Mouse (Mus musculus): ENCODE measurements at regions not wholly inside any gene's neighbourhood (a gene's known extent, or its start where the extent isn't known, plus 50 kb on each side); places are given as distances from the start of the nearest gene placed in this dataset.

DNA sequence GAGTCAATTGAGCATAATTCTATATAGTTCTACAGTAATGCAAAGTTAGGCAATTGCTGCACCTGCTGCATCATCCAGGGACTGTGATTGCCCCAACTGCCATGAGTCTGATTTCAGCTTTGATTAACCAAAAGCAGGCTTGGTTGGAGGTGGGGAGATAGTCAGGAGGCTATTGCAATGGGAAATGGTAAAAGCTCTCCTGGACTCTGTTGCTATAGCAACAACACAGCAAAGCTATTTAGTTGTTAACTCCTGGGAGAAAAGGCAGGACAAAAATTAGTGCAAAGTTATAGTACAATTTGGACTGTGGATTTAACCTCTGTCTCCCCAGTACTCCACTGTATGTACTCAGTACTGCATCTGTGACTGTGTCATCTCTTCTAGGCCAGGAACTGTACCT, 51.7 kb upstream of the Rasgrf1 start:
- Histone ChIP-seq H3K27me3 (ENCODE audit: control insufficient read depth, insufficient read depth, low read length) (no peaks in the 10 kb centered on the region), H3K27ac (replicated peaks; ENCODE audit: low read depth, low read length) (no peak overlapping the region), H3K9ac (replicated peaks; ENCODE audit: low read length) (no peak overlapping the region), H3K36me3 (replicated peaks; ENCODE audit: control insufficient read depth, insufficient read depth, low read depth, low read length) (no peaks in the 10 kb centered on the region), H3K4me3 (ENCODE audit: low read depth, low read length) (no peak overlapping the region), H3K4me1 (ENCODE audit: control insufficient read depth, insufficient read depth, low read length) (no peaks in the 10 kb centered on the region), H3K9me3 (replicated peaks; ENCODE audit: control insufficient read depth, low read length) (no peaks in the 10 kb centered on the region), H3K4me2 (ENCODE audit: low read depth, low read length) (no peak overlapping the region)
- DNase-seq (ENCODE audit: low spot score): no peak
- no peak for ATAC-seq (replicated peaks; ENCODE audit: insufficient number of reproducible peaks, low FRiP score, low TSS enrichment, low read depth)

DNA sequence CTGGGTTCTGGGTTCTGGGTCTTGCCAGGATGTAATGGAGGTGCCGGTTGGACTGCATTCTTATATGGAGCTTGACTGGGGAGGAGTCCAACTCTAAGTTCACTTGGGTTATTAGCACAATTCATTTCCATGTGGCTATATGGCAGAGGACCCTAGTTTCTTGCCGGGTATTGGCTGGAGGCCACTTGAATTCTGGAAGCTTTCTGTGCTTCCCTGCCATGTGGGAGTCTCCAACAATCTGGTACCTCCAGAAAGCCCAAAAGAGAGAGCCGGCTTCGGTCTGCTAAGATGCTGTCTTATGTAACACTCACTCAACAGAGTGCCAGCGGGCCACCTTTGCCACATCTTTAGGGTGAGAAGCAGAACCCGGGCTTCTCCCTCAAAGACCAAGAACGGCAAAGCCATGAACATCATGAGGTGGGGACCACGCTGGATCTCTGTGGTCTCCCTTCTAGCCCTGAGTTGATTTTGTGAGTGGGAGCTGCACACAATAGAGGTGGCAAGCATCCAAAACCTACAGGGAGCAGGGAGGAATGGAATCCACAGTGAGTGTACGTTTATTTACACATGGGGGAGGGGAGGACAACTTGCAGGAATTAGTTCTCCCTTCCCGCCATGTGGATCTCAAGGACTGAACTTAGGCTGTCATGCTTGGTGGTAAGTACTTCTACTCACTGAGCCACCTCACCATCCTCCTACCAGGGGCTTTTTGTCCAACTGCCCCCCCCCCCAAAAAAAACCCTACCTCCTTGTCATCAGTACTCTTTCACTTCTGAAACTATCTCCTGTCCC, 59.0 kb upstream of the Rasgrf1 start:
- ATAC-seq (replicated peaks; ENCODE audit: insufficient number of reproducible peaks, low FRiP score, low TSS enrichment, low read depth) (no peak), DNase-seq (ENCODE audit: low spot score) (no peak)
- no peaks in the 10 kb centered on the region for H3K36me3 ChIP-seq (replicated peaks; ENCODE audit: control insufficient read depth, insufficient read depth, low read depth, low read length)
- H3K27ac ChIP-seq (replicated peaks; ENCODE audit: low read depth, low read length): no peak overlapping the region
- H3K27me3 ChIP-seq (ENCODE audit: control insufficient read depth, insufficient read depth, low read length): no peaks in the 10 kb centered on the region
- no peak overlapping the region for H3K4me3 ChIP-seq (ENCODE audit: low read depth, low read length)
- H3K9ac ChIP-seq (replicated peaks; ENCODE audit: low read length): no peak overlapping the region
- no peak overlapping the region for H3K4me2 ChIP-seq (ENCODE audit: low read depth, low read length)
- H3K9me3 ChIP-seq (replicated peaks; ENCODE audit: control insufficient read depth, low read length): no peaks in the 10 kb centered on the region
- no peaks in the 10 kb centered on the region for H3K4me1 ChIP-seq (ENCODE audit: control insufficient read depth, insufficient read depth, low read length)
- WGBS: 87% methylated on average over 10 of the region's 10 CpGs

DNA sequence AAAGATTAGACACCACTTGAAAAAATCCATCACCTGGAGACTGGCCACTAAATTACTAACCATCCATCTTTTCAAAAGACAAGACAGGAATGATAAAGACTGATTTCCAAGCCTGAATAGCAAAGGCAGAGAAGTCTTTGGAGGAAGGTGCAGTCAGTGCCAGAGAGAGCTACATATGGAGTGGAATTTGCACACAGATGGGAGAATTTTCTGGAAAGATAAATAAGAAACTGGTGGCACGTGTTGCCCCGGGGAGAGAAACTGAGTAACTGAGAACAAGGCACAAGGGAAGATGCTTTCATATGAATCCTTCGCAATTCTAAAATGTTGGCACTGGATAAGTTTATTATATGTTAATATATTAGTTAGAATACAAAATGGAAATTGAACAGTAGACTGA, 59.8 kb upstream of the Rasgrf1 start:
- H3K4me3 ChIP-seq (ENCODE audit: low read depth, low read length): no peak overlapping the region
- H3K9ac ChIP-seq (replicated peaks; ENCODE audit: low read length): no peak overlapping the region
- ATAC-seq (replicated peaks; ENCODE audit: insufficient number of reproducible peaks, low FRiP score, low TSS enrichment, low read depth) (no peak), DNase-seq (ENCODE audit: low spot score) (no peak)
- H3K36me3 ChIP-seq (replicated peaks; ENCODE audit: control insufficient read depth, insufficient read depth, low read depth, low read length): no peaks in the 10 kb centered on the region
- no peaks in the 10 kb centered on the region for H3K4me1 ChIP-seq (ENCODE audit: control insufficient read depth, insufficient read depth, low read length)
- no peak overlapping the region for H3K27ac ChIP-seq (replicated peaks; ENCODE audit: low read depth, low read length)
- H3K4me2 ChIP-seq (ENCODE audit: low read depth, low read length): no peak overlapping the region
- 89% methylated on average over 3 of the region's 3 CpGs for WGBS
- no peaks in the 10 kb centered on the region for H3K9me3 ChIP-seq (replicated peaks; ENCODE audit: control insufficient read depth, low read length)
- no peaks in the 10 kb centered on the region for H3K27me3 ChIP-seq (ENCODE audit: control insufficient read depth, insufficient read depth, low read length)

- Histone ChIP-seq H3K9ac (replicated peaks; ENCODE audit: low read length) (no peak overlapping the region), H3K9me3 (replicated peaks; ENCODE audit: control insufficient read depth, low read length) (no peaks in the 10 kb centered on the region), H3K27me3 (ENCODE audit: control insufficient read depth, insufficient read depth, low read length) (no peaks in the 10 kb centered on the region), H3K27ac (replicated peaks; ENCODE audit: low read depth, low read length) (no peak overlapping the region), H3K36me3 (replicated peaks; ENCODE audit: control insufficient read depth, insufficient read depth, low read depth, low read length) (no peaks in the 10 kb centered on the region), H3K4me3 (ENCODE audit: low read depth, low read length) (no peak overlapping the region), H3K4me2 (ENCODE audit: low read depth, low read length) (no peak overlapping the region), H3K4me1 (ENCODE audit: control insufficient read depth, insufficient read depth, low read length) (no peaks in the 10 kb centered on the region)
- no peak for ATAC-seq (replicated peaks; ENCODE audit: insufficient number of reproducible peaks, low FRiP score, low TSS enrichment, low read depth)
- 75% methylated on average over 3 of the region's 3 CpGs for WGBS
- no peak for DNase-seq (ENCODE audit: low spot score)
These were observed 61.1 kb upstream of the Rasgrf1 start for GRCm38 (mm10) chr9:89848571-89848970.

GRCm38 (mm10) chr9:89846973-89847372, 62.7 kb upstream of the Rasgrf1 start:
- no peaks in the 10 kb centered on the region for H3K36me3 ChIP-seq (replicated peaks; ENCODE audit: control insufficient read depth, insufficient read depth, low read depth, low read length)
- H3K27me3 ChIP-seq (ENCODE audit: control insufficient read depth, insufficient read depth, low read length): no peaks in the 10 kb centered on the region
- ATAC-seq (replicated peaks; ENCODE audit: insufficient number of reproducible peaks, low FRiP score, low TSS enrichment, low read depth) (no peak), DNase-seq (ENCODE audit: low spot score) (no peak)
- H3K9me3 ChIP-seq (replicated peaks; ENCODE audit: control insufficient read depth, low read length): no peaks in the 10 kb centered on the region
- no peak overlapping the region for H3K9ac ChIP-seq (replicated peaks; ENCODE audit: low read length)
- no peak overlapping the region for H3K4me3 ChIP-seq (ENCODE audit: low read depth, low read length)
- no peak overlapping the region for H3K4me2 ChIP-seq (ENCODE audit: low read depth, low read length)
- H3K4me1 ChIP-seq (ENCODE audit: control insufficient read depth, insufficient read depth, low read length): no peaks in the 10 kb centered on the region
- no peak overlapping the region for H3K27ac ChIP-seq (replicated peaks; ENCODE audit: low read depth, low read length)

- no peaks in the 10 kb centered on the region for H3K27me3 ChIP-seq (ENCODE audit: control insufficient read depth, insufficient read depth, low read length)
- DNase-seq (ENCODE audit: low spot score) (no peak), ATAC-seq (replicated peaks; ENCODE audit: insufficient number of reproducible peaks, low FRiP score, low TSS enrichment, low read depth) (no peak)
- H3K27ac ChIP-seq (replicated peaks; ENCODE audit: low read depth, low read length): no peak overlapping the region
- H3K4me3 ChIP-seq (ENCODE audit: low read depth, low read length): no peak overlapping the region
- 86% methylated on average over 8 of the region's 8 CpGs for WGBS
- H3K4me2 ChIP-seq (ENCODE audit: low read depth, low read length): no peak overlapping the region
- no peaks in the 10 kb centered on the region for H3K9me3 ChIP-seq (replicated peaks; ENCODE audit: control insufficient read depth, low read length)
- H3K9ac ChIP-seq (replicated peaks; ENCODE audit: low read length): no peak overlapping the region
- H3K36me3 ChIP-seq (replicated peaks; ENCODE audit: control insufficient read depth, insufficient read depth, low read depth, low read length): no peaks in the 10 kb centered on the region
- H3K4me1 ChIP-seq (ENCODE audit: control insufficient read depth, insufficient read depth, low read length): no peaks in the 10 kb centered on the region
These were observed 67.0 kb upstream of the Rasgrf1 start for GRCm38 (mm10) chr9:89842776-89843089.

- no peak for ATAC-seq (replicated peaks; ENCODE audit: insufficient number of reproducible peaks, low FRiP score, low TSS enrichment, low read depth)
These were observed 67.6 kb upstream of the Rasgrf1 start for GRCm38 (mm10) chr9:89841866-89842775.

DNA sequence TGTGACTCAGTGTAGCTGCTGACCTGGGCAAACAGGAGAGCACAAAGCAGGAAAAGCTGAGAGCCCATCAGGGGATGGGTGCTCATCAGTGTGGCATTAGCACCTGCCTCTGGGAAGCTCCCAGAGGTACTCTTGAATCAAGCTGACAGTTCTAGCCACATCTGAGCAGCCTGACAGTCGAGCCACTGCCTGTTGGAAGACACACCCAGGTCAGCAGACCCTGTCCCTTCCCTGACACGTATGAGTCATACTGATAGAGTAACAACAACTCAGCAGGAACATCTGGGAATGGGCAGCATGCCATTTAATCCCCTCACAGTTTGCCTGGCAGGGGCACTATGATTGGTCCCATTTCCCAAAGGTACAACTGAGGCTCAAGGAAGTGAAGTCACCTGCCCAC, 68.3 kb upstream of the Rasgrf1 start:
- no peak overlapping the region for H3K4me2 ChIP-seq (ENCODE audit: low read depth, low read length)
- ATAC-seq (replicated peaks; ENCODE audit: insufficient number of reproducible peaks, low FRiP score, low TSS enrichment, low read depth): no peak

More at GRCm38 (mm10) chr9:89841866-89842775, 67.6 kb upstream of the Rasgrf1 start:
- DNase-seq (ENCODE audit: low spot score): no peak
- no peaks in the 10 kb centered on the region for H3K9me3 ChIP-seq (replicated peaks; ENCODE audit: control insufficient read depth, low read length)
- H3K4me1 ChIP-seq (ENCODE audit: control insufficient read depth, insufficient read depth, low read length): no peaks in the 10 kb centered on the region
- H3K36me3 ChIP-seq (replicated peaks; ENCODE audit: control insufficient read depth, insufficient read depth, low read depth, low read length): no peaks in the 10 kb centered on the region
- no peaks in the 10 kb centered on the region for H3K27me3 ChIP-seq (ENCODE audit: control insufficient read depth, insufficient read depth, low read length)
- H3K9ac ChIP-seq (replicated peaks; ENCODE audit: low read length): no peak overlapping the region
- no peak overlapping the region for H3K4me2 ChIP-seq (ENCODE audit: low read depth, low read length)
- 67% methylated on average over 12 of the region's 12 CpGs for WGBS
- no peak overlapping the region for H3K4me3 ChIP-seq (ENCODE audit: low read depth, low read length)
- H3K27ac ChIP-seq (replicated peaks; ENCODE audit: low read depth, low read length): no peak overlapping the region

More for the DNA sequence above, 68.3 kb upstream of the Rasgrf1 start:
- no peaks in the 10 kb centered on the region for H3K9me3 ChIP-seq (replicated peaks; ENCODE audit: control insufficient read depth, low read length)
- no peak for DNase-seq (ENCODE audit: low spot score)
- no peak overlapping the region for H3K4me3 ChIP-seq (ENCODE audit: low read depth, low read length)
- WGBS: 47% methylated on average over 2 of the region's 2 CpGs
- H3K9ac ChIP-seq (replicated peaks; ENCODE audit: low read length): no peak overlapping the region
- no peaks in the 10 kb centered on the region for H3K27me3 ChIP-seq (ENCODE audit: control insufficient read depth, insufficient read depth, low read length)
- H3K36me3 ChIP-seq (replicated peaks; ENCODE audit: control insufficient read depth, insufficient read depth, low read depth, low read length): no peaks in the 10 kb centered on the region
- no peaks in the 10 kb centered on the region for H3K4me1 ChIP-seq (ENCODE audit: control insufficient read depth, insufficient read depth, low read length)
- H3K27ac ChIP-seq (replicated peaks; ENCODE audit: low read depth, low read length): no peak overlapping the region
